Mouse (Mus musculus) small intestine, adult 2 months (tissue): ENCODE data around the gene Ccdc69.

Experiments used
- CTCF ChIP-seq: fragments of 200-500 bp; IDR thresholded peaks from 2 replicates; pipeline ENCODE4 v1.5.1; 2012; ENCODE audit warnings: low read depth, mild to moderate bottlenecking, control low read depth, inconsistent platforms, low read length, moderate library complexity, mixed read lengths; ENCODE audit not compliant: insufficient replicate concordance, insufficient read length; ENCODE audit errors: extremely low read depth
- POLR2A ChIP-seq: fragments of 200-500 bp; IDR thresholded peaks from 2 replicates; pipeline ENCODE4 v1.6.1; 2012; ENCODE audit warnings: low read depth, mild to moderate bottlenecking, control low read depth, inconsistent platforms, low read length, moderate library complexity

- no peak for TF ChIP-seq CTCF
- no peak for TF ChIP-seq POLR2A
Observed at GRCm38 (mm10) chr11:55099868-55100267, 21.9 kb upstream of the Ccdc69 start.
